Mouse (Mus musculus): ENCODE data around the gene Dll3. TPM values are rescaled to one million over a fixed set of nuclear protein-coding genes. Genes with fewer than 3 reads are reported as not detected.

Dll3 gene
- total RNA-seq (2021): under 1 TPM in 1 of 2 experiments, not detected in 1; 0.89 TPM
- long read RNA-seq, experiment 1: 0 reads
- long read RNA-seq, experiment 2: 0 reads

DNA sequence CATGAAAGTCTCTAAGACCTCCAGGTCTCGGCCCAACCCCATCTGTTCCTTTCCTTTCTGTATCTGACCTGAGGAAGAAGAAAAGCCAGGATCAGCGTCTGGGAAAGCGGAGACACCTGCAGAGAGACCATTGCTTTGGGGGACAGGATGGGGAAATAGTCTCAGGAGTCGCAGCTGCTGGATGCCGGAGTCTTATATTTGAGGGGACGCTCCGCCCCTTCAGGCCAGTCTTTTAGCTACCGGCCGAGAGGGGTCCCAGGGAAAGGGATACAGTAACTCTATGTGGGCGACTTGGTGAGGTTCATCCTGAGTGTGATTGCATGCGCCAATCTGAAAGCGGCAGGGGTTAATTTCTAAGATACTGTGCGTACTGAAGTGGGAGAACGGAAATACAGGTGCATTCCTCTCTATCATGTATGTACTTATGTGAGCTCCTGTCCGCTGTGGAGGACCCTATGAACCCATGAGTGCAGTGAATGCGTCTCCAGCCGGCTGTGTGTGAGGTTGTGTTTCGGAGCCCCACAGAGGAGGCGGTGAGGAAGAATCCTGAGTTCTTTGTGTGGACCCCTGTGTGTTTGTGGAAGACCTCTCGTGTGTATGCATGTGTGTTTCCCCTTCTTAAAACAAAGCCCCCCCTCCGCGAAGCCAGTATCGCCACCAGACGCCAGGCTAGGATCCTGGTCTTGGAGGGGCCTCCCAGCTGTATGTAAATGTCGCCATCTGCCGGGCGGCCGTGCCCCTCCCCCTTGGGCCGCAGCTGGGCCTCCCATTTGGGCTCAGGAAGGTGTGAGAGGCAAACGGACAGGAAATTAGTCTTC is at the start of gene Dll3:
Dll3 (minus strand) TSS at position 623 of the 818 bp plus-strand sequence.
- peak; percentile 70 to 75 for DNase-seq

DNA sequence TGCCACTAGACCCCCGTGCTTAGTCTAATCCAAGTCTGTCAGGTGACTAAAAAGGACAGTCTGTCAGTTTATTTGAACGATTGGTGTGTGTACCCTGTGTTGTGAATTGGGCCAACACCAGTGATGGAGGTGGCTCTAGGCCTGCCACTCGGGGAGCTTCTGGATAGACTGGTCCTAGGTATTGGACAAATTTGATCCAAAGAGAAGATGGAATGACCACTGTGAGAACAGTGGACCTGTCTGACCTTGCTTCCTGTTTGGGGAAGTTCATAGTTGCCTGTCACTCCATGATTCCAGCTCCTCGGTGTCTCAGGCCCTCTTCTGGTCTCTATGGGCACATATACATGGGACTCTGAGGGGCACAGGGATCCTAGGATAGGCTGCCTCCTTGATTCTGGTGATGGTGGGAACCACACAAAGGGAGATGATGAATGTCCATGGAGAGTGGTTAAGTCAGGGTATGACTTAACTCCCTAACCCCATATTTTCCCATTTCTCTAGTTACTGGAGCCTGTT is 49.7 kb upstream of the Dll3 start:
- no peak for DNase-seq

DNA sequence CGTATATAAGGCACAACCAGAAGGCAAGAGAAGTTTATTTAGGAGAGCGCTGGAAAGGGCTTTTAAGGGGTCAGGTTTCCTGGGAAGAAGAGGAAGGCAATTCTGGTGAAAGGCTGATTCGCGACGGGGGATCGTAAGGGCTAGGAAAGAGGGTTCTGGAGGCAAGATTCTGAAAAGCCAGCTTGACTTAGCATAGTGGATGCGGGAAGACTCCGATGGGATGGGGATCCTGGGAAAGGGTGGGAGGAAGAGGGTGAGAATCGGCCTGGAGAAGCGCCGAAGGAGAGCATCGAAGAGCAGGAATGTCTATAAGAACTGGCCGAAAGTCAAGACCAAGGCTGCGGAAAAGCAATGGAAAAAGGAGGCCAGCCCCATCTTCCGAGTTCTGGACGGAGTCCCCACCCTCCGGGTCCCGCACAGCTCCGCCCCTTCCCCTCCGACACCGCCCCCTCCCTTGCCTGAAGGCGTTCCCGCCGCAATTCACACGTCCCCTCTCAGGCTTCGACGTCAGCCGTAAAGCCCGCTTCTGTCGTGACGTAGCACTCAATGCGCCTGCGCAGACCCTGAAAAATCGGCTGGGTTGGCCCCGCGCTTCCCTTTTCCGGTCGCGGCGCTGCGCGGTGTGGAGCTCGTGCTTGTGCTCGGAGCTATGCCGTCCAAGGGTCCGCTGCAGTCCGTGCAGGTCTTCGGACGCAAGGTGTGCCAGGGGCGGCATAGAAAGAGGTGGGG is 48.3 kb upstream of the Dll3 start, which contains the start of gene Rps16:
Rps16 (plus strand) TSS at position 498 of the 729 bp plus-strand sequence.
- peak; percentile 98 to 99 for DNase-seq

DNA sequence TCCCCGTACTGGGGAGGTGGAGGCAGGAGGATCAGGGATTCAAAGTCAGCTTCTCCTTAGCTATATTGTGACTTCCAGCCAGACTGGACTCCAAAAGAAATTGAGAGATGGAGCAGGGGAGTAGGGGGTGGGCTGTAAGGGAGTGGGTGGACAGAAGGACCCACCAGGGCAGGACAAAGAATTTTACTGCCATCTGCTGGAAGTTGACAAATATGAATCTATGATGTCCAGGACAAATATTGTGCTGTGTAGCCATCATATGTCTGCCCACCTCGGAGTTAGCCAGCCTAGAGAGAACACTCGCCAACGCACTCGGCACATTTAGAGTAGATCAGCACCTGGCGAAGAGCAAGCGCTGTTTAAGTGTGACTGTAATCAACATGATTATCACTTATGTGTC is 46.6 kb upstream of the Dll3 start:
- DNase-seq: no peak

DNA sequence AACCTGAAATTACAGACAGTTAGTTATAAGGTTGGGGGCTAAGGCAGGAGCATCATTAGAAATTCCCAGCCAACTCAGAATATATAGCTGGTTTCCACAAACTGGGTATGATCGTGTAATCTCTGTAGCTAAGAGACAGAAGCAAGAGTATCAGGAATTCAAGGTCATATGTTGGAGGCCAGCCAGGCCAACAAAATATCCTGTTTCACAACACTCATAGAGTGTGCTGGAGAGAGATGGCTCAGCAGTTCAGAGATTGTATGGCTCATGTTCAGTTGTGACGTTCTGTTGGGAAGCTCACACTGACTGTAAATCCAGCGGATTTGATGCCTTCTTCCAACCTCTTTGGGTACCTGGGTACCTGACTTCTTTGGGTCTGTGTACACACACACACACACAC is 45.7 kb upstream of the Dll3 start:
- DNase-seq: peak; percentile 81 to 86

DNA sequence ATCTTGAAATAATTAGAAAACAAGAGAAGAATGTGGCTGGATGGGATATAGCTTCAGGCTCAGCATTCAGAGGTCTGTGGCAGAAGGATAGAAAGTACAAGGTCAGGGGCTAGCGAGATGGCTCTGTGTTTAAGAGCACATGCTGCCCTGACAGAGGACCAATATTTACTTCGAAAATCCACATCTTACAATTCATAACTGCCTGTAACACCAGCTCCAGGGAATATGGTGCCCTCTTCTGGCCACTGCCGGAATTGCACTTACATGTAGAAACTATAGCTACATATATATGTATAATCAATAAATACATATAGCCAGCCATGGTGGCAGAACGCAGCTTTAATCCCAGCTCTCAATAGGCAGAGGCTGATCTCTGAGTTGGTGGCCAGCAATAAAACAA is 42.6 kb upstream of the Dll3 start:
- peak; percentile 71 to 73 for DNase-seq

DNA sequence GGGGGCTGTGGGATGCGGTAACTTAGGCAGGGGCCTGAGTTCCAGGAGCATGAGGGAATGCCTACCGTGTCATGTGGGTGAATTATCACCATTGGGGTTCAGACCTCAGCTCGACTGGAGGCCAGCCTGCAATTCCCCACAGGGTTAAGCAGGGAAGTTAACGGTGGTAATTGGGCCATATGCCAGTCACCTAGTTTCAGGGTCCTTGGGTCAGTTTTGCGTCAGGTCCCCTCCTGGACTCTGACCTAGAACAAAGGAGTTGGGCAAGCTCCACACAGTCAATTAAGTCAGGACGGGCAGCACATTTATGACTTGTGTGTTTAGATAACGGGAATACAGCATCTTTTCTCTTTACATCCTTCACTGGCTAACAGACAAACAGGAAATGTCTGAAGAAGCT is 39.3 kb upstream of the Dll3 start:
- no peak for DNase-seq

DNA sequence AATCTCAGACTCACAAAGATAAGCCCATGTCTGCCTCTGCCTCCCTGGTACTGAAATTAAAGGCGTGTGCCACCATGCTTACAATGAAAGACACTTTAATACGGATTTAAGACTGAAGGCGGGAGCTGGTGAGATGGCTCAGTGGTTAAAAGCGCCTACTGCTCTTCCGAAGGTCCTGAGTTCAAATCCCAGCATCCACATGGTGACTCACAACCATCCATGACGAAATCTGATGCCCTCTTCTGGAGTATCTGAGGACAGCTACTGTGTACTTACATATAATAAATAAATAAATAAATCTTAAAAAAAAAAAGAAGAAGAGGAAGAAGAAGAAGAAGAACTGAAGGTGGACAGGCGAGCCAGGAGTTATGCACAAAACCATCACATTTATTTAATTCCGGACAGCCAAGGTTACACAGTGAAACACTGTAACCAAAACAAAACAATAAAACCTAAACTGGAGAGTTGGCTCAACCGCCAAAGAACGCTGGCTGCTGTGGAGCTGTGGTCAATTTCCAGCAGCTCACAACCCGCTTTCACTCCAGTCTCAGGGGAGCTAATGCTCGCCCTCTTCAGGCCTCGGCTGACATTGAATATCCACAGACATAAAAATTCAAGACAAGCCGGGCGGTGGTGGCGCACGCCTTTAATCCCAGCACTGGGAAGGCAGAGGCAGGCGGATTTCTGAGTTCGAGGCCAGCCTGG is 37.3 kb upstream of the Dll3 start:
- peak; percentile 71 to 75 for DNase-seq

DNA sequence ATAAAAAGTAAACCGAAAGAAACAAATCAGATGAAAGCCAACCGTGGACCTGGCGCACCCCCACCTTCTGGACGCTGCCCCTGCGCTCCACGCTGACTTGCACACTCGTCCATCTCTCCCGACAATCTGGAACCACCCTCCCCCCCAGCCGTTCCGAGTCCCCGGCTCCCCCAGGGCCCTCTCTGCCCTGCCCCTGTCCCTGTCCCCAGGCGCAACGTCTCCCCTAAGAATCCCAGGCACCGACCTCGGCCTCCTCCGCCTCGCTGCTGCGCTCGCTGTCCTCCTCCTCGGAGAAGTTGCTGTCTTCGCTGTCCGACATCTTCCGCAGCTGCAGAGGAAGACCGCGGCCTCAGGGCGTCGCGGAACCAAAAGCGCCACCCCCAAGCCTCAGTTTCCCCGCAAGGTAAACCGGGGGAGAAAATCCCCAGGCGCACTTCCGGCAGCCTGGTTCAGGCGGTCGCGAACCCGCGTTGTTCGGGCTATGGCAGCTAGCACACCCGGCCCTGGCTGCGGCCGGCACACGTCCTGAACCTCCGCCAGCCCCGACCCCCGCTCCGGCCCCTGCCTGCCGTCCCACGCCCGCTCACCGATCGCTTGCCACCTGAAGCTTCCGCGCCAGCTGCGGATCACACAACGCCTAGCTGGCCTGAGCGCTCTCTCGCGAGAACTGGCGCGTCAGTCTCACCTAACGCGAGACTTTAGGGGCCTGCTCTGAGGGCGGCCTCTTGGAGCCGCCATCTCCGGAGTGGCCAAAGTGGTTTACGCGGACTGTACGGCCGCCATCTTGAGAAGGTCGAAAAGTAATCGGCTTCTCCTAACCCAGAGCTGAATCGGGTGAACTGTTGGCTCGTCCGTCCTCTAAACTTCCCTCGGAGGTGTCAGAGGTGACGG is 36.3 kb upstream of the Dll3 start, which contains the start of gene Supt5:
Supt5 (minus strand) TSS at position 639 of the 891 bp plus-strand sequence.
- peak; percentile 98 for DNase-seq

DNA sequence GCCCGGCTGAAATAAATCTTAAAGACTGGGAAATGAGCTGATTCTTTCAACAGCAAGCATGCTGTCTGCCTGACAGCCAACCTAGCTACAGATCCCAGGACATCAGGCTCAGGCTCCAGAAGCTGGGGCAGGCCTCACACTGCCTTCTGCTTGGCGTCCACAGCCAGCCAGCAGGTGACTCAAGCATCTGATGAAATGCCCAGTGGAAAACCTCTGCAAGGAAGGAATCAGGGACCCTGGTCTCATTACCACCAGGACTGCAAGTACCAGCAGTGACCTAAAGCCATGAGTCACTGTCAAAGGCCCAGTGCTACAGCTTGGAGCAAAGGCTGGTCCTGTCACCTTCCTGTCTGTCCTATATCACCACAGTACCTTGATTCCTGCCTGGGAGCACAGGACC is 33.4 kb upstream of the Dll3 start:
- peak; percentile 52 to 62 for DNase-seq

DNA sequence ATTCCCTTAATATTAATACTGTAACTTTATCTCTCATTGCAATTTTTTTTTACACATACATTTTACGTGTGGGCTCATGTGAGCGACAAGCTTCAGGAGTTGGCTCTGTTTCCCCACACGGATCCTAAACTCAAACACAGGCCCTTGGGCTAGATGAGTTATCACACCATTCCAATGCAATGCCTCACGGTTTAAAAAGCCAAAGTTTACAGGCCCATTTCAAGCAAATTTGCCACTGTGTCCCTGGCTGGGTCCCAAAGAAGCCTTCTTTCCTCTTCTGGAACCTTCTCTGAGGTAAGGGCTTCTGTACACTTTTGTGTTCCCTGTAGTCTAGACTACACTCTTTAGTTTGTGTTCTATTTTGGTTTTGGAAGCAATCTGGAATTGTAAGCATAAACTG is 32.5 kb upstream of the Dll3 start:
- DNase-seq: no peak

DNA sequence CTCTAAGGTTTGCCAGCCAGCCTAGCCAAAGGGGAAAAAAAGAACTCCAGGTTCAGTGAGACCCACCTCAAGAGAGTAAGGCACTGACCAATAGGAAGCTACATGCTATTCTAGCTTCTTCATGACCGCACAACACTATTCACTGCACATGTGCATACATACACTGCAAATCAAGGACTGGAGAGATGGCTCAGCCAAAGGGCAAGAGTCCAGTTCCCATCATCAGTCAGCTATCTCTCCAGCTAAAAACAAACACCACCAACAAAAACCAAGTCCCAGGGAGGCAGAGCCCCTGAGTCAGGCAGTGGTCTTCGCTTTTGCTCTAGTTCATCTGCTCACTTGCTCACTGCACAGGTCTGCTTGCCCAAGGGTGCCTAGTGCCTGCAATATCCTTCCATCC is 26.2 kb upstream of the Dll3 start:
- DNase-seq: no peak

DNA sequence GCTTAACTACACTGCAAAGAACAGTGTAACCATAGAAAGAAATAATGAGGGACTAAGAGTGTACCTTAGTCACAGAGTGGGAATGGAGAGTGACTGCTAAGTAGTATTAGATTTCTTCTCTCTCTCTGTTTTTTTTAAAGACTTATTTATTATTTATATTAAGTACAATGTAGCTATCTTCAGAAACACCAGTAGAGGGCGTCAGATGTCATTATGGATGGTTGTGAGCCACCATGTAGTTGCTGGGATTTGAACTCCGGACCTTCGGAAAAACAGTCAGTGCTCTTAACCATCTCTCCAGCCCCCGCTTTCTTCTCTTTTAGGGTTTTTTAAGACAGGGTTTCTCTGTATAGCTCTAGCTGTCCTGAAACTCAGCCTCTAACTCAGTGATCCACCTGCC is 24.4 kb upstream of the Dll3 start:
- no peak for DNase-seq

DNA sequence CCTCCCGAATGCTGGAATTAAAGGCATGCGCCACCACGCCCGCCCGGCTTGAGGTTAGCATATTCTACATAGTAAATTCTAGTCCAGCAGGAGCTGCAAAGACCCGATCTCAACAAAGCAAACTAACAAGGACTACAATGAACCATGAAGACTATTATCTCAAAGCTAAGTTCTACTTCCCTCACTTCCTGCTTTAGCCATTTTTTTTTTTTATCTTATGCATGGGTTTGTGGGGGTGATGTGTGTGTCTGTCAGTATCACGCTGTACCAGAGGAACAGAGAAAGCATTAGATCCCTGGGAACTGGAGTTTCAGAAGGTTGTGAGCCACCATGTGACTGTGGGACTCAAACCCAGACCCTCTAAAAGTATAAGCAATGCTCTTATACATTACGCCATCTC is 23.3 kb upstream of the Dll3 start:
- DNase-seq: no peak

DNA sequence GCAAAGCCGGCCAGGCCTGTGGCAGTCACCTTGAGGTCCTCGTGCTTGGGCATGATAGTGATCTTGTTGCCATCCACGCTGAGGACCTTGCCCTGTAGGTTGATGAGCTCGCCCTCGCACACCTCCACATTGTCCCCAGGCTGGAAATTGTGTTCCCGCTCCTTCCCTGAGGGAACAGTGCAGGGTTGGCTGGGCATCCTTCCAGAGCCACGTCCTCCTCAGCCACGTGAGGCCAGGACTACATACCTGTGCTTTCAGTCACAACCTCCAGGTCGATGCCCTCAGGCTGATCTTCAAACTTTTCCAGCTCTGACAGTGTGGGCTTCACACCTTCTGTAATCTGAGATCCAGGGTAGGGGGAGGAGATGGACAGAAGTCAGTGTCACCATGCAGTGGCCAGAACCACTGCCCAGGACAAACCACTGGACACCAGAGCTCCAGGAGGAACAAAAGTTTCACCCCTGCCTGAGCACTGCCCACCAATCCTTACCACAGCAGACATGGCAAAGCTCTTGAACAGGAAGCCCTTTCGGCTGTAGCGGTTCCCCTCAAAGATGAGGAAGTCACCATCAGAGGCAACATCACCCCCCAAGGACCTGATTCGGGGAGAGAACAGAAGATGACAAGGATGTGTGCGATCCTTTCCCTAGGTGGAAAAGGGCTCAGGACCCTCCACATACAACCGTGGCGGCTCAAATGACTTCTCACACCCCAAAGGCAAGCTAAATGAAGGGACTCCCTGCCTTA is 20.1 kb upstream of the Dll3 start:
- DNase-seq: no peak

DNA sequence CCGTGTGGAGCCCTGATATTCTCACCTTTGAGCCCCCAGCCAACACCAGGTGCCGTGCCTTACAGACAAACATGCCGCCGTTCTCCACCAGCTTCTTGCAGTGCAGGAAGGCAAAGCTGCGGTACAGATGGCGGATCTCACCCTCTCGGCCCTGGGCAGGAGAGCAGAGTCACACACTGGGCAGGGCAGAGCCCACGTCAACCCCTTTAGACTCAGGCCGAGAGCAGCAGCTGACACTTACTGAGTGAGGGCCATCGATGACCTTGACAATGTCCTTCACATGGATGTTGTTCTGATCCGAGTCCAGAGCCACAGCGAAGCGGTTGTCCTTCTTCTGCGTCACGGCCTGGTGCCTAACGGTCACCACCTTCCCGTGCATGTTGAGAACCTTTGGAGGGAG is 16.7 kb upstream of the Dll3 start:
- peak; percentile 65 to 70 for DNase-seq

DNA sequence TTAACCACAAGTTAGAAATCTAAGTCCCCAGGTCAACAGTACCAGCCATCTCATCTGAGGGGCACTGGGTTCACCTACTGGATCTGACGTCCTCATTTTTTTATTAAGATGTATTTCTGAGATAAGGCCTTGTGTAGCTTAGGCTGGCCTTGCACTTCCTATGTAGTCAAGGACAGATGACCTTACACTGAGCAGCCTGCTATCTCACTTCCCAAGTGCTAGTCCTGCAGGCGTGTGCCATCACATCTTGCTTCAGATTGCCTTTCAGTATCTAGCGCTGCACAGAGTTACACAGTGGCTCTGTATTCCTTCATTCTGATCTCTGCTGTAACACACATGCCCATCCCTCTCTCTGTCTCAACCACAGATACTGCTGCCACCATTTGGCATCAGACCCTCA is 16.0 kb upstream of the Dll3 start:
- DNase-seq: peak in 1 of 2 experiments; percentile 20

DNA sequence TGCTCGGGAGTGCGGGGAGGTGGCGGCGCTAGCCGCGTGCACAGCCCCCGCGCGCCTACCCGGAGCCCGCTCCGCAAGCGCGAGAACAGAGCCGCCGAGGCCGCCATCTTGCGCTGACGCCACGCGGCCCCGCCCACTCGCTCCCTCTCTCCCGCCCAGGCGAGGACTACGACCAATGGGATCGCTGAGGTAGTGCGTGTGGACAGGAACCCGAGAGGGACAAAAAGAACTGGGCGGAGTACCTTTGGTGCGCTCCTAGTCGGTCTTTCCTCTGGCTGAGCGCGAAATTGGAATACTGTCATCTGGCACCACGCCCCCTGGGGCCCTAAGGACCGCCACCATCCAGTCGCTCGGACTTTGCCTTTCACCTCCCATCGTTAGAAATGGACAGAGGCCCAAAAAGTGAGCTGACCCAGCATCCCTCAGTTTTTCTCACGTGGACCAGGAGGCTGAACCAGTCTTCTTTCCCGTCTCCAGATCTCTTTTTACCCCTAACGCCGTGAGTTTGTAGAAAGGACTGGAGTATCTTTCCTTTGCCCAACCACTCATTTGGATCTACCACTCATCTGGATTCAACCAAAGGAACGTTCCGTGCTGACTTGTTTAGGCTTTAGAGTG is 10.0 kb upstream of the Dll3 start, which contains the start of gene Timm50:
Timm50 (minus strand) TSS at position 147 of the 618 bp plus-strand sequence.
- DNase-seq: peak; percentile 99

DNA sequence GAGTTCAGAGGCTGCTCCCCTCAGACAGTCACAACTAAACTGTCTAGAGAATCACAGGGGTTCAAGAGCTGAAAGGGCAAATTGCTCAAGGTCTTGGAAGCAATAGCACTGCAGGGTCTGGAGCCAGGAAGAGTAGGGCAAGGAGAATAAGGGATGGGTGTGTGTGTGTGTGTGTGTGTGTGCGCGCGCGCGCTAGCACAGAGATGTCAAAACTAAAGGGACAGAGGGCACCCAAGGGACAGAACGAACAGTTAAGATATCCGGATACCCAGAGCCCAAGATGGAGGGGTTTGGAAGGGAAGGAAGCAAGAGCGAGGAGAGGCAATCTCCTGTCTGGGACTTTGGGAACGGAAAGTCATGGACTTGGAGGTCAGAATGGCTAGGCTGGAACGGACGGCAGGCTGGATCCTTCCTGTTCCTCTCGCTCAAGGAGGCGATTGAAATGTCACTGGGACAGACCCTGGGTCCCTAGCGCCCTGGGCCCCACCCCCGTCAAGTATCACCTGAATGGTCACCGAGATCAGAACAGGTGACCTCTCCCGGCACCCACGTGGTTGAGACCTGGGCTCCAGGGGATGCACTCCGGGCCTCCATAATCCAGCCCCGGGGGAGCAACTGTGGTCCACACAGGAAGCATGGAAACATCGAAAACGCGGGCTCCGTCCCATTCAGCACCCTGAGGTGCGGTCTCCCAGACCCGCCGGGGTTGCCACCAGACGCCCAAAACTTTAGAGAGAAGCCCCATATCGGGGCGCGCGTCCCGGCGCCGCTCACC is 9.3 kb upstream of the Dll3 start:
- DNase-seq: peak in 1 of 2 experiments; percentile 28
